12 mouse cellular contexts compared by ENCODE assay signal in genomic region chr3:95499496-95500140, GRCm38 (mm10). TPM values are rescaled to one million over a fixed set of nuclear protein-coding genes. Genes with fewer than 3 reads are reported as not detected.
DNase-seq lines count a peak whose midpoint lies in the region; ATAC-seq lines count a peak whose summit lies in the region.
"Had no signal": no experiment of that assay in that cellular context is flagged by ENCODE, and none has a peak within 500 bp of the region (broad histone marks: within the 10 kb centered on the region; RNA-seq: fewer than 3 reads in every experiment).

No protein-coding gene starts in this region.

- no peak for ATAC-seq in intestine, embryonic 14.5 days (replicated peaks; ENCODE audit: low FRiP score, low TSS enrichment, low read depth)
- no peak for ATAC-seq in neural tube, embryonic 15.5 days (ENCODE audit: low FRiP score)
- no peak for ATAC-seq in monocyte, adult 5-6 weeks (replicated peaks; ENCODE audit: insufficient number of reproducible peaks, low FRiP score, low TSS enrichment, poor library complexity, severe bottlenecking)

- peak overlapping the region; percentile 19 for H3K4me3 ChIP-seq in intestine, embryonic 14.5 days (ENCODE audit: low read depth, low read length)
- no peak overlapping the region for H3K4me3 ChIP-seq in neural tube, embryonic 15.5 days (replicated peaks)

- no peak overlapping the region for H3K9ac ChIP-seq in intestine, embryonic 14.5 days (ENCODE audit: low read length)
- H3K9ac ChIP-seq in neural tube, embryonic 15.5 days (replicated peaks), result no peak overlapping the region

- peaks cover 21% of the 10 kb centered on the region for H3K36me3 ChIP-seq in intestine, embryonic 14.5 days (ENCODE audit: control insufficient read depth, insufficient read depth, low read length)
- H3K36me3 ChIP-seq in neural tube, embryonic 15.5 days, result peaks cover 18% of the 10 kb centered on the region

- no peaks in the 10 kb centered on the region for H3K27me3 ChIP-seq in intestine, embryonic 14.5 days (replicated peaks; ENCODE audit: control insufficient read depth, insufficient read depth, low read length)
- no peaks in the 10 kb centered on the region for H3K27me3 ChIP-seq in neural tube, embryonic 15.5 days (replicated peaks)

- WGBS in intestine, embryonic 14.5 days, result 31% methylated on average over 10 of the region's 10 CpGs
- 68% methylated on average over 10 of the region's 10 CpGs for WGBS in neural tube, embryonic 15.5 days

- no peaks in the 10 kb centered on the region for H3K9me3 ChIP-seq in intestine, embryonic 14.5 days (ENCODE audit: control insufficient read depth, low read length)
- H3K9me3 ChIP-seq in neural tube, embryonic 15.5 days (replicated peaks), result no peaks in the 10 kb centered on the region

- H3K4me2 ChIP-seq in intestine, embryonic 14.5 days (ENCODE audit: low read length), result peak overlapping the region; percentile 49
- H3K4me2 ChIP-seq in neural tube, embryonic 15.5 days, result peak overlapping the region; percentile 5; the same call in 1 of the 2 replicates

- peak; percentile 41 to 65 for DNase-seq in frontal cortex, adult 2 months (ENCODE audit: extremely low spot score in 1 of 2, low spot score in 1 of 2)
- DNase-seq in frontal cortex, postnatal 25 days (ENCODE audit: low spot score in 2 of 2), result no peak
- peak; percentile 27 to 40 for DNase-seq in left cerebral cortex, postnatal 36 days (ENCODE audit: low spot score in 2 of 2)
- DNase-seq in left cerebral cortex, adult 8-10 months (ENCODE audit: low spot score in 2 of 2), result no peak
- no peak for DNase-seq in intestine, embryonic 14.5 days (ENCODE audit: low spot score)
- DNase-seq in cerebellum, postnatal 10 days, result no peak
- DNase-seq: cerebellum, adult 11 months; kidney, postnatal 4 days had no signal

- intact Hi-C loops in left cerebral cortex, postnatal 36 days (cut with DNase I), result no loop called here

- H3K27ac ChIP-seq in intestine, embryonic 14.5 days (ENCODE audit: low read depth), result peak overlapping the region; percentile 40
- 0 out of 2 replicates have a peak overlapping the region, but pooled peaks have one; percentile 33 for H3K27ac ChIP-seq in neural tube, embryonic 15.5 days (replicated peaks)

- H3K4me1 ChIP-seq in intestine, embryonic 14.5 days (replicated peaks; ENCODE audit: control insufficient read depth, insufficient read depth, low read length), result no peaks in the 10 kb centered on the region
- no peaks in the 10 kb centered on the region for H3K4me1 ChIP-seq in neural tube, embryonic 15.5 days

RNA-seq across cellular contexts. Expression of gene Ctsk, which starts 0.6 kb away (rescaled TPM):
- 5.3 and 6.5 TPM in 2 replicates for polyA plus RNA-seq in frontal cortex, adult 2 months (2012; rRNA removed)
- total RNA-seq in left cerebral cortex, postnatal 36 days (2021), result 1 to 10 TPM; 4.8 to 6.9 TPM
- 1 to 10 TPM; 4.4 to 5.2 (median 5.0) TPM for total RNA-seq in left cerebral cortex, adult 8-10 months (2022)
- 8.1 and 9.3 TPM in 2 replicates for polyA plus RNA-seq in intestine, embryonic 14.5 days (2014; fragmentation: Nextera tagmentation; extraction: Ambion mirVana)
- 10.7 and 12.0 TPM in 2 replicates for polyA plus RNA-seq in neural tube, embryonic 15.5 days (2015; fragmentation: Nextera tagmentation; extraction: Ambion mirVana)
- 0.19 to 0.87 TPM (median 0.75 TPM) in 3 replicates for total RNA-seq in monocyte, adult 5-6 weeks (2017)

RNA-seq across cellular contexts. Expression of gene Ctss, which starts 27.0 kb away (rescaled TPM):
- polyA plus RNA-seq in frontal cortex, adult 2 months (2012; rRNA removed), result 72.3 and 95.0 TPM in 2 replicates
- 10 to 100 TPM; 55.6 to 57.8 TPM for total RNA-seq in left cerebral cortex, postnatal 36 days (2021)
- 100 to 1,000 TPM in 2 of 4 experiments, 10 to 100 TPM in 2; 59.3 to 341 (median 163) TPM for total RNA-seq in left cerebral cortex, adult 8-10 months (2022)
- 22.4 and 26.6 TPM in 2 replicates for polyA plus RNA-seq in intestine, embryonic 14.5 days (2014; fragmentation: Nextera tagmentation; extraction: Ambion mirVana)
- 22.4 and 25.4 TPM in 2 replicates for polyA plus RNA-seq in neural tube, embryonic 15.5 days (2015; fragmentation: Nextera tagmentation; extraction: Ambion mirVana)
- total RNA-seq in monocyte, adult 5-6 weeks (2017), result 2,267 to 4,734 TPM (median 3,937 TPM) in 3 replicates

RNA-seq across cellular contexts. Expression of gene Hormad1, which starts 59.9 kb away (rescaled TPM):
- not detected in 2 replicates for polyA plus RNA-seq in frontal cortex, adult 2 months (2012; rRNA removed)
- total RNA-seq in left cerebral cortex, postnatal 36 days (2021), result not detected
- total RNA-seq in left cerebral cortex, adult 8-10 months (2022), result not detected
- 0.12 TPM in 1 of 2 replicates, not detected in the other for polyA plus RNA-seq in intestine, embryonic 14.5 days (2014; fragmentation: Nextera tagmentation; extraction: Ambion mirVana)
- not detected in 2 replicates for polyA plus RNA-seq in neural tube, embryonic 15.5 days (2015; fragmentation: Nextera tagmentation; extraction: Ambion mirVana)
- not detected in 3 replicates for total RNA-seq in monocyte, adult 5-6 weeks (2017)
- total RNA-seq: gastrocnemius, adult 8-10 months; neutrophil, adult 5-6 weeks had no signal

Comparison
In these comparisons a context has a peak if more than half of its experiments do, and no peak if none do; other contexts are left out.
1. DNase-seq: peak in frontal cortex, adult 2 months (2 of 2) and left cerebral cortex, postnatal 36 days (2 of 2); none in frontal cortex, postnatal 25 days (0 of 2), left cerebral cortex, adult 8-10 months (0 of 2), intestine, embryonic 14.5 days (single experiment) and cerebellum, postnatal 10 days (0 of 2).